Mouse (Mus musculus) forelimb bud, embryonic 11.5 days (tissue): ENCODE measurements around the gene Dnase1l3.
A peak's percentile ranks its signal among the peaks of the same experiment; 100 is the strongest.

Source experiments
- DNase-seq: peaks from one replicate; pipeline ENCODE4 v3.0.0-alpha.2; 2012; ENCODE audit warnings: low read depth, low spot score

Dnase1l3 gene

DNA sequence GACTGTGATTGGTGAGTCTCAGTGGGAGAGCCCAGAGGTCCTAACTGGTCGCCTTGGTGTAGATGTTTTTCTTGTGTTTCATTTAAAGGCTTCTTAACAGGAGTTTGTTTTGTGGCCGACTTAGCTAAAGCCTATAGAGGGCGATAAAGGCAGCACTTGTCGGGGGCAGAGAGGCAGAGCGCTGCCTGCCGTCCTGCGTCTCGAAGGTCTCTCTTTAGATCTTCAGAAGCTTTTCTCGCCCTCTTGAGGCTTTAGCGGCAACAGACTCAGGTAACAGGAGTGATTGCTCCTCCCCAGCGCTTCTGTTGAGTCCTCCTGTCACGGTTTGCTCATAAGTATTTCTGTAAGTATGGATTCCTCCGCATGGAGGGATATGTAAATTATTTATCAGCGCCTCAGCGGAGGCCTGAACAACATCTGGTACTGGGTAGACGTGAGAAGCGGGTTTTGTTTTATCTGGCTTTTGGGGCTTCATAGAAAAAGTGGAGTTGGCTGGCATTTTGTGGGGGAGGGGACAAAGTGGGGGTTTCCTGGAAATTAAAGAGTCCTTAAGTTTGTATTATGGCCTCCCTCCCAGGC lies 57.2 kb downstream of the Dnase1l3 start:
- peak; percentile 61 for DNase-seq

DNA sequence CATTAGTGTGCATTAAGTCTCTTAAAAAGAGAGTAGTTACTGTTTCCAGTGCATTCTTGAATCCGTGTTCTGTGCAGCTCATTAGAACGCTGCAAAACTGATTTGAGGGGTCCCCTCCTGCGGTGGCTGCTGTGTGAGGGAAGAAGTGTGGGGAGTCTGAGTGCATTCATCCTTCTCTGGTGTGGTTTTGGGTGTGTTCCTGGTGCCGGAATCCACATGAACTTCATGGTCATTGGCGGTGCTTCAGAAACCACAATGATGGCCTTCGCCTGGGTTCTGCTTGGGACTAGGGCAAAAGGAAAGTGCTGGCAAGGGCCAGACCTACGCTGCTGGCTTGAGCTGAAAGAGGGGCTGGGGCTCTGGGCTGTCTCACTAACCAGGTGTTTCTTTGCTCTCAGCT lies 60.2 kb downstream of the Dnase1l3 start:
- DNase-seq: no peak

DNA sequence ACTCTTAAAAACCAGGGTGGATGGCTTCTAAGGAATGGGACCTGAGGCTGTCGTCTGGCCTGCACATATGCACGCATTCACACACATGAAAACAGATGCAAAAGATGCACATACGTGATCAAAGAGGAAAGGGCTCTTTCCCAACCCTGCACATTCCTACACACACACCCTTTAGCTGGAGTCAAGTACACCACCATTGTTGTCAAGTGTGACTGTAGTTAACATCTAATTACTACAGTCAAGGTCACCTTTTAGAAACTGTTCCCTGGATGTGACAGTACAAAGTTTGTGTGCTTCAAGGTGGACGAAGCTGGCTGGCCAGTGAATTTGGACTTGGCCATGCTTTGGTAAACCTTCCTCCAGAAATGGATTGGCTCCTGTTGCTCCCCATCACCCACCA lies 62.2 kb downstream of the Dnase1l3 start:
- DNase-seq: no peak

DNA sequence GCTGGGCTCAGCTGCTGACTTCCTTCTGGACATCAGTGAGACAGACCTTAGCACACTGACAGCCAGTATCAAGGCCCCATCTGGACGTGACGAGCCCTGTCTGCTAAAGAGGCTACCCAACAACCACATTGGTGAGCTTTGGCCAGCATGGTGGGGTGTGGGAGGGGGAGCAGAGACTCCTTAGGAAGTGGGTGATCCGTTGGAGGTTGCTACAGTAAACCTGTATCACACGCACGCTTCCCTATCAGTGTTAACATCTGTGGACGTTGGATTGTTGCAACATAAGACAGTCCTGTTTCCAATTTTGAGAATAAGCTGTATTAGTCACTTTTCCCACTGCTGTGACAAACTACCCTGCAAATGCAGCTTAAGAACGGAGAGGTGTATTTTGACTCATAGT lies 65.3 kb downstream of the Dnase1l3 start:
- no peak for DNase-seq

DNA sequence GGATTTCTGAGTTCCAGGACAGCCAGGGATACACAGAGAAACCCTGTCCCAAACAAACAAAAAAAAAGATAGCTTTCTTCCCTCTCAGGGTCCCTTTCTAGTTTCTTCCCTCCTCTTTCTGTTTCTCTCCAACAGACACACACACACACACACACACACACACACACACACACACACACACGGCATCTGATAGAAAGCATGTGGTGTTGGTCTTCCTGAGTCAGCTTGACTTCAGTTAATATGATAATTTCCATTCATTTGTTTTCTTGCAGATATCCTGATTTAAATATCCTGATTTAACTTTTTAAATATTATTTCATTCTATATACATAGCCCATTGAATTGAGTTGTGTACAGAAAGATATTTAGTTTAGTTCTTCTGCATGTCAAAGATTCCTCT lies 66.0 kb downstream of the Dnase1l3 start:
- no peak for DNase-seq

DNA sequence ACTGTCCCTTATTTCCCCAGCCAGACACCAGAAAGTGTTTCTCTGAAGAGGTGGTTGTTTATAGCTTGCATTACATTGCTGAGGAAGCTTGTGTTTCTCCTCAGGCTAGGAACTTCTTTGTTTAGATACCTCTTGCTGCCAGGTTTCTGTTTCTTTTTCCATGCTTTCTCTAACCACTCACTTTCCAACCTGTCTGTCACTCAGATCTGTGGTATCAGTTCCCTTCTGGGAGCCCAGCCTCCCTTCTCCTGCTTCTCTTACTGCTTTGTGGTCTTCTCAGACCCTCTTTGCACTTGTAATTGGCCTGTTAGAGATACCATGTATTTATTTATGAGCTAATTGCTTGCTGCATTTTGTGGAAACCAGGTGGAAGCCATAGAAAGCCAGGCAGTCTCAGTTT lies 70.7 kb downstream of the Dnase1l3 start:
- DNase-seq: no peak

DNA sequence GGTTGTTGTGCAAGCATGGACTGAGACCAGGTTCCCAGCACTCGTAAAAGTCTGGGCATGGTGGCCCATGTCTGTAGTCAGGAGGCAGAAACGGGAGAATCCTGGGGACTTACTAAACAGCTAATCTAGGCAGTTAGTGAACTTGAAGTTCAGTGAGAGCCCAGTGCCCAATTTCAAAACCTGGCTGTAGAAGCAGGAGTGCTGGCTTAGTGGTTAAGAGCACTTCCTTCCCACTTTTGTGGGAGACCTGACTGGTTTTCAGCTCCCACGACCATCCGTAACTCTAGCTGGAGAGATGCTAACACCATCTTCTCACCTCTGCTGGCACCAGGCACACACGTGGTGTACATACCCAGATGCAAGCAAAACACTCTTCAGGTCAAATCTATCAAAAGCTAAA lies 72.9 kb downstream of the Dnase1l3 start:
- DNase-seq: no peak

DNA sequence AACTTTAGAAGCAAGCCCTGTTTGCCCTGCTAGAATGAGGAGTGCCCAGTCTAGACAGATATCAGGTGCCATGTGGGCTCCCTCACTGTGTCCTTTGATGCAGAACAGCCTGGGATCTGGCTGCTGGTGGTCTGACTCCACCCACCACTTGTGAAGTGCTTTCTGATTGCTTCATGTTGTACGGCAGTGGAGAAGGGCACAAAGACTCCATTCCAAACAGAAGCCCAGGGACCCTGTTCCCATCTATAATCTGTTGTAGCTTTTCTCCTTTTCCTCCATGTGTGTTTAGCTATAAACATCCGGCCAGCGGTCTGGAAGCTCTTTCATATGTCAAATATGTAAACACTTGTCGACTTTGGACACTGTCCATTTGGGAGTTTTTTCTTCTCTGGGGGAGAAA lies 74.5 kb downstream of the Dnase1l3 start:
- DNase-seq: no peak

DNA sequence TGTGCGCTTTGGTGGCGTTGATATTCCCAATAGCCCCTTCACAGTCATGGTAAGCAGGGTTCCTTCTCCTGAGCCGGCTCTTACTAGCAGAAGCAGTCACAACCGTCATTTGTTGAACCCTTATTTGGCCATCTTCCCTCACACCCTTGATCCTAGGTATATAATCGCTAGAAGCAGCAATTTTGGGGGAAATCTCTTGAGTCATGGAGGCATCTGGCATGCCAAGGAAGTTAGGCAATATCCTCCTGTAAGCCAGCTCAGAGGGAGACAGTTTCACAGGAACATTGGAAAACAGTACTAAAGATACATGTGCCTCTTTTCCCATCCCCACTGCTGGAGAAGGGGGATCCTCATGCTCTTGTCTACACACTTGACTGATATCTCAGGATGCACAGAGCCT lies 75.1 kb downstream of the Dnase1l3 start:
- no peak for DNase-seq

DNA sequence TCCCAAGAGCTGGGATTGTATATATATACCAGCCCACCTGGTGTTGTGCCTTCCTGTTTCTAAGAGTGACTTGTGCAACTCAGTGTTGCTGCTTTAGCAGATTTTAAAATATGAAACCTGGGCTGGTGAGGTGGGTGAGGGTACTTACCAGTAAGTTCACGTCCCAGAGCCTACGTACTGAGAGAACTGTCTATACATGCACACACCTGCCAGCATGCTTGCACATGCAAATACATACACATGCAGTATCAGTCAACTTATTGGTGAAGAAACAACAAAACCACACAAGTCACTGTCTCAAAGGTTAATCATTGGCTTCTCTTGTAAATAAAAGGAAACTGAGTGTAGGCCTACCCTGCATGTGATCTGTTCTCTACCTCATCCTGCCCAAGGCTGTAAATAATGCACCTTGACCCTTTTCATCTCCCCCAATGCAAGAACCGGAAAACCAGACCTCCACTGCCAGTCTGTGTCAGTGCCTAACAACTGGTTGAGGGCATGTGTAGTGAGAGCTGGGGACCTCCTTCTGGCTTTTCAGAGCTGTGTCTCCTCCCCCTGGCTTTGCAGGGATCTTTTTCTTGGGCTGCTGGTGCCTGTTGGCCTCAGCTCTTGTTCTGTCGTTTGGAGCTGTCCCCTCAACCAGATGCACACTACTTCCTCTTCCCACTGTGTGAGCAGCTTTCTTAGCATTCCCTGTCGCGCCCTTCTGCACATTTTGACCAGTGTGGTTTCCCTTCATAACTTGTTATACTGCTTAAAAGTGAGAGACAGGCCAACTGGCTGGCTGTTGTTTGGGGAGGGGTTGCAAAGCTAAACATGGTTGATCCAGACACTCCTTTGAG lies 76.0 kb downstream of the Dnase1l3 start:
- DNase-seq: no peak
